Mouse (Mus musculus): ENCODE data around the gene Cby1.
"Not testable (repeated sequence)": the region's sequence is repeated elsewhere in the genome, so short reads cannot be mapped to it uniquely, and the experiment has no call there.

- not testable (repeated sequence) for TF ChIP-seq CTCF (IDR thresholded peaks at IDR 0.05; ENCODE audit: extremely low read depth, insufficient read depth, insufficient read length, insufficient replicate concordance); POLR2A (IDR thresholded peaks at IDR 0.05; ENCODE audit: low read depth, low read length)
Observed at GRCm38 (mm10) chr15:79671828-79672348, 12.9 kb downstream of the Cby1 start.

All from spleen, adult 2 months (tissue).